Mouse (Mus musculus): ENCODE measurements around the gene Sept9.

Gene Sept9

DNA sequence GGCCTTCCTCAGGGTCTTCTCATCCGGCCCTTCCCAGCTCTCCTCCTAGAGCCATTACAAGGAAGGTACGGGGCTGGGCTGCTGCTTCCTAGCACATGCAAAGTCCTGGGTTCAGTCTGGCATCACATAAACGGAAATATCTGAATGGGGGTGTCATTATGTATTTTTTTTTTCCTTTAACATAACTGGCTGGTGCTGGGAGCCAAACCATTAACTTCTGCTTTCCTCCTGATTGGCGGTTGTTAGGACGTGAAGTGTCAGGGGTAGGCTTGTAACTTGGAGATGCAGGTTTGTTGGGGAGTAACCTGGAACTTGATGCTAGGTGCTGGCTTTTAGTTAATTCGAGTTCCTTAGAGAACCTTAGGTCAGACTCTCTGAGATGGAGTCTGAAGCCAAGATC lies 203.6 kb downstream of the Sept9 start:
- DNase-seq (ENCODE audit: low read depth, low spot score), result no peak

DNA sequence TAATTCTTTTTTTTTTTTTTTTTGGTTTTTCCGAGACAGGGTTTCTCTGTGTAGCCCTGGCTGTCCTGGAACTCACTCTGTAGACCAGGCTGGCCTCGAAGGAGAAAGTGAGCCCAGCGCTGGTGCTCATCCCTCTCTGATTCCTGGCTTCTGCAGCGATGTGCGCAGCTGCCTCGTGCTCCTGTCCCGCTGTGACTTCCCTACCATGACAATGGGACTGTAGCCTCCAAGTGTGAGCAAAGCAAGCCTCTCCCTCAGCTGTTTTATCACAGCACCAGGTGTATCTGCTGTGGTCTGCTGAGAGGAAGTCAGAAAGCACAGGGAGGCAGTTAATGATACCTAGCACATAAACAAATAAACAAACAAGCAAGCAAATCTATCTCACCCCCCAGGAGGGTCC lies 204.3 kb downstream of the Sept9 start:
- no peak for DNase-seq (ENCODE audit: low read depth, low spot score)

DNA sequence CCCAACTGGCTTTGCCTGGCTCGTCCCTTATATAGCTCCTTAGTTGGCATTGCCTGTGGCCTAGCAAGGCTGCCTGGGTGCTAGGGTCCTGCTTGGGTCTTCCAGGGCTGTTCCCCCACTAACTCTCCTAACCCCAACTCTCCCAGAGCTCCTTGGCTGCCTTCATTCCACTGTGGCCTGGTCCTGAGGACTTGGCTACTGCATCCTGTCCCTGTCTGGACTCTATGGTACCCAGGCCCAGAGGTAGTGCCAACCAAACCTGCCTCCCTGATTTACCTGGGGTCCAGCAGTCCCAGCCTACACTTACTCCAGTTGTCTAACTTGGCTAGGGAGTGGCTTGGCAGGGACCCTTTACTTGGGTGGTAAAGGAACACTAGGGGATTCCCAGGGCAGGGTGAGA lies 207.2 kb downstream of the Sept9 start:
- DNase-seq (ENCODE audit: low read depth, low spot score), result no peak

DNA sequence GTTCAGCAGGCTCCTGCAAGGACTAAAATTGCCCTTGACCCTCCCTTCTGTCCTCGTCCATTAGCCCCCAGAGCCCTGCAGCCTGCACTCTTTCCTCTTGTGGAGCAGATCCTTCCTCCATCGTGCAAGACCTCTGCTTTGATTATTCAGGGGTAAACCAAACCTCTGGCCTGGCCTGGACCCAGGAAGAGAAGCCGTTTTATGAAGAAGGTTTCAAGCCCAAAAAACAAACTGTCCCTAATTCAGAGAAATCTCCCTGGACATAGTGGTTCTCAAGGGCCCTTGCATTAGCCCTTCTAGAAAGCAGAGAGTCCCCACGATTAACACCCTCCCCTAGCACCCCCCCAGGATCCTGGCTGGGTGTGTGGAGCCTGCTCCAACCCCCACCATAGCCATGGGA lies 207.7 kb downstream of the Sept9 start:
- no peak for DNase-seq (ENCODE audit: low read depth, low spot score)

DNA sequence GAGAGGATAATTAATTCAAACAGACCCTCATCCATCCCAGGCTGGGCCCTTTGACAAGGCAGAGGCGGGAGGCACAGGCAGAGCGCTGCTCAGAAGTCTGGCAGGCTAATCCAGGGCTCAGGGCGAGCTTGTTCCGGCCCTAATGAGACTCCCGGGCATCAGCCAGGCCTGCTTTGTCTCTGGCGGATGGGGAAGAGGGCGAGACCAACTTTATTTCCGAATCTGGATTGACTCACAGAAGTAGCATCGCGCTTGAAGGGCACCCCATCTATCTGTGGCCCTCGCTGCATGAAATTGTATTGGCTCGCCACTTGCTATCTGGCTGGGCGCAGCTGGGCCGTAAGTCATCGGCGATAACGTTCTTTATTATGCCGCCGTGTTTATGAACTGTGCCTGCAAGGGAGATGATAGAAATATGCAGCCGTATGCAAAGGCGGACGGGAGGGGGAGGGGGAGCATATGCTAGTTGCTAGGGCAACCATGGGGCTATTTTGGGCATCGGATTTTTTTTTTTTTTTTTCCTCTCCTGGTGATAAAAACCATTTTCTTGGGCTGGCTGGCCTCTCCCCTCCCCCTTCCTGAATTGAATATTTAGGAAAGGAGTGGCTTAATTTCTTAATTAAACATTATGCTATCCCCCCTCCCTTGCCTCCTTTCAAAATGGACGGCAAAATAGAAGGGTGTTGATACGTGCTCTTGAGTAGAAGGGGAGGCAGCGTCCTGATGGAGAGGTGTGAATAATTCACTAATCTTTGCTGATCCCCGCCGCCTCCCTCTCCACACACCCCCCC lies 208.4 kb downstream of the Sept9 start:
- DNase-seq (ENCODE audit: low read depth, low spot score), result no peak

DNA sequence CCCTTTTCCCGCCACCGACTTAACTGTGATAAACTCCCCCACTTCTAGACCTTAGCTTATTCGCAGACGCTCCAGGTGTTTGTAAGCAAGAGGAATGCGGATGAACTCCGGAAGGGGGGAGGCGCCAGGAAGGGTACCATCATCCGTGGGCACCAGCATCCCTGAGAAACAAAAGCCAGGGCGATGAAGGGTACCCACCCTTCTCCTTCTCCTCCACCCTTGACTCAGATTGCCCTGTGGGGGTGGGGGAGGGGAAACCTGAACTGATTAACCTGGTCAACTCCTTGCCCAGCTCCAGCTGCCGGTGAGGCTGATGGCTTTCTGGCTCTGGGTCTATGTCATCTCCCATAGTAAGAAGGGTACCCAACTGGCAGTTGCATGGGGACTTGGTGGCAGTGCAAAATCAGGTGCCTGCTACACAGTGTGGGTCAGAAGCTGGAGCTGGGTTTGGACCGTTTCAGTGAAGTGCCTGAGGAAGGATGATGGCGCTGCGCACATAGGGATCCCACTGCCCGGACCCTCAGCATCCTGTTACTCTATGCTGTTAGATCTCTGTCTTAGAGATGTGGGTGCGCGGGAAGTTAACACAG lies 209.1 kb downstream of the Sept9 start:
- DNase-seq (ENCODE audit: low read depth, low spot score), result no peak

DNA sequence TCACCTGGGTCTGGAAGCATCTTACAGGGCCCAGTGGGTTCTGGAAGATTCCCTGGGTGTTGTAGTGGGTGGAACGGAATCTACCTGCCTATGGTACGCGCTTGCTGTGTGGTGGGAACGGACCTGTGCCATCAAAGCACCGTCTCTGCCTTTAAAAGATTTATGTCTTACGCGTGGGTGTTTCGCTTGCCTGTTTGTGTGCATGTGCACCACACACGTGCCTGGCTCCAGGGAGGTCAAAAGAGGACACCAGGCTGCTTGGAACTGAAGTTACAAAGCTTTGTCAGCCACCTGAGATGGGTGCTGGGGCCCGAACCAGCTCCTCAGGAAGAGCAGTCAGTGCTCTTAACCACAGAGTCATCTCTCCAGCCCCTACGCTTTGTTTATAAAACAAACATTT lies 209.9 kb downstream of the Sept9 start:
- no peak for DNase-seq (ENCODE audit: low read depth, low spot score)

DNA sequence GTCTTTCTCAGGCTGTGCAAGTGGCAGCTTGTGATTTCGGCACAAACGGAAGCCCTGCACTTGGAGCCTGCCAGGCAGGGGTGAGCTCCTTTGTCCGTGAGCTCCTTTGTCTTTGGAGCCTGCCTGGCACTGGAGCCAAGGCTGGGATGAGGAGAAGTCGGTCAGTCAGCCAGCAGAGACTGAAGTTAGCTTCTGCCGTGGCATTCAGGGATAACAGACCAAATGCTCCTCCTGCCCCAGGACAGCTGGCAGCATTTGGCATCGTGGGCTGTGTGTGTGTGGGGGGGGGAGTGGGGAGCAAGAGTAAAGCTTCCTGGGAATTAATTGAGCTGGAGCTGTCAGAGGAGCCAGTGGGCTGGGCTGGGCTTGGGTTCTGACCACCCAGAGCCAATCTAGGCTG lies 210.6 kb downstream of the Sept9 start:
- no peak for DNase-seq (ENCODE audit: low read depth, low spot score)

DNA sequence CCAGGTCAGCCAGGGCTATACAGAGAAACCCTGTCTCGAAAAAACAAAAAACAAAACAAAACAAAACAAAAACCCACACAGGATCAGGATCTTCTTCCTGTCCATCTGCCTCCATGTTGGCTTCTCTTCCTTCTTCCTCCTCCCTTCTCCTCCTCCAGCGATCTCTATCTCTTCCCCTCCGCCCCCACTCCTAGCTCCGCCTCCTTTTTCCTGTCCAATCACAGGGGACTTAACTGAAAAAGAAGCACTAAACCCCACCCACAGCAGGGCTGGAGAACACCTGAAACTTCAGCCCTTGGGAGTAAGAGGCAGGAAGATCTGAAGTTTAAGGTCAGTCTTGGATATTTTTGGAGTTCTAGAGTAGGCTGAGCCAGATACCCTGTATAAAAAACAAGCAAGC lies 212.2 kb downstream of the Sept9 start:
- no peak for DNase-seq (ENCODE audit: low read depth, low spot score)

All from A20 (cell line).